Mouse (Mus musculus) cerebellum, postnatal 4 days (tissue): ENCODE results near the gene Atp4b.
A peak's percentile ranks its signal among the peaks of the same experiment; 100 is the strongest.

Source experiments
- DNase-seq, 2 experiments: peaks; one replicate each; pipeline ENCODE4 v3.0.0; 2022; ENCODE audit warnings: low spot score in 2 of 2, mixed read lengths in 1 of 2

The Atp4b gene

GRCm38 (mm10) chr8:13396725-13397124, at the start of gene Atp4b:
TSS of gene Atp4b (minus strand) at chr8:13396825.
- no peak for DNase-seq

GRCm38 (mm10) chr8:13442152-13442551, 45.5 kb upstream of the Atp4b start:
- no peak for DNase-seq

DNA sequence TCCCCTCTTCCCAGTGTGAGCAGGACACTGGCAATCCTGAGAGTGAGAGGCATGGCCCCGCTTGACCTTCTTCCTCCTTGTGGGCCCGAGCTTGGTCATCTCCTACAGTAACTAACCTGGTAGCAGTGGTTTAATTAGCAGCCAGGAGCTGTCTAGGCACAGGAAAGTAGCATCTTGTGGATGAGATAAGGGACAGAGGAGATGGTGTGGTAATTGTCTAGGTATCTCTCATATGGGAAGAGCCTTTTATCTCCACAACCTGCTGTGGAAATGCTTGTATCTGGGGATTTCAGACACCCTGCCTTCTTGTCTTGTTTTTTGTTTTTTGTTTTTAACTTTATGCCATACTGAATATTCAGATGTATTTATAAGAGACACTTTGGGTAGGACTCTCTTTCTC, 40.9 kb upstream of the Atp4b start:
- no peak for DNase-seq

- DNase-seq = no peak
Observed at GRCm38 (mm10) chr8:13436052-13436451, 39.4 kb upstream of the Atp4b start.

DNA sequence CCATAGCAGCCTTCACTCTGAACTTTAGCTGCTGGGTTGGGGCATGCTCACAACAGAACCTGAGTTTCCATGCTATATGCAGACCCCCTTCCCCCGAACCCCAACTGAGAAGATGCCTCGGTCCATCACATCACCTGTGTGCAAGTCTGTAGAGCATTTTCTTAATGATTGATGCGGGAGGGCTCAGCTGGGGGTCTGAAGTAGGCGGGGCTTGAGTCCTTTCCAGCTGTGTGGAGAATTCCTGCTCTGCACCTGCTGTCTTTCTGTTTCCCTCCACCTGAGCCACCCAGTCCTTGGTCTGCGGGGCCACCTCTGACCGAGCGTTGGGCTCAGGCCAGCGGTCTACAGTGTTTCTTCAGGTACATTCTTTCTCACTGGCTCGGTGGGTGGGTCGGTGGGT, 38.3 kb upstream of the Atp4b start, which contains the start of gene Tmem255b:
TSS of gene Tmem255b (plus strand) at position 301 of the 400 bp plus-strand sequence.
- no peak for DNase-seq

DNA sequence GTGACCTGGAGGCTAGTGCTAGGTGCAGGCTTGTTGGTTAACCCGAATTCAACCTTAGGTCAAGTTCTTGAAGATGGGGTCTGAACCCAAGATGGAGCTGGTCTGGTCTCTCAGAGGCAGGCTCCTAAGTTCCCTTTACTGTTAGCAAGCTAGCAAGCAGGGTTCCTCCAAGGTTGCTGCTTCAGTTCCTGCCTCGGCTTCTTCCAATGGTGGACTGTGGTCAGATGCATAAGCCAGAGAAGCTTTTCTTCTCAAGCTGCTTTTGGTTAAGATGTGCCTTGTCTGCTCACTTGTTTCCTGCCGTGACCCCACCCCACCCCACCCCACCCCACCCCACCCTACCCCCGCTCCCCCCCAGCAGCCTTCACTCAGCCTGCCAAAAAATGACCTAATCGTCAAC, 36.5 kb upstream of the Atp4b start:
- DNase-seq = no peak

DNA sequence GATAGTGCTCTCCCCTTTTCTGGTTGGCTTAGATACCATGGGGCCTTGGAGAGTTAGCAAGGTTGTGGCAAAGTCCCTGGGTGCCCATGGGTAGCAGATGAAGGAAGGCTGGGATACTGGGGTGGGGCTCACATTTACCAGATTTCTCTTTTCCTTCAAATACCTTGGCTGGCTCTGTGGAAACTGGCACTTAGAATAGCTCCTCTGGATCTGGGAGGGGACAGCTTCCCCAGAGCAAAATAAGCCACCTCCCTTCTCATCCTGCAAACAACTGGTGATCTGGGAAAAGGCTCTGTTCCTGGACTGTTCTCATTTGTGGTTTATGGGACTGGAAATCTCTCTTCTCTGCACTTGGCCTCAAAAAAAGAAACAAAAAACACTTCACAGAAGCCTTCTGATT, 34.2 kb upstream of the Atp4b start:
- DNase-seq = no peak

DNA sequence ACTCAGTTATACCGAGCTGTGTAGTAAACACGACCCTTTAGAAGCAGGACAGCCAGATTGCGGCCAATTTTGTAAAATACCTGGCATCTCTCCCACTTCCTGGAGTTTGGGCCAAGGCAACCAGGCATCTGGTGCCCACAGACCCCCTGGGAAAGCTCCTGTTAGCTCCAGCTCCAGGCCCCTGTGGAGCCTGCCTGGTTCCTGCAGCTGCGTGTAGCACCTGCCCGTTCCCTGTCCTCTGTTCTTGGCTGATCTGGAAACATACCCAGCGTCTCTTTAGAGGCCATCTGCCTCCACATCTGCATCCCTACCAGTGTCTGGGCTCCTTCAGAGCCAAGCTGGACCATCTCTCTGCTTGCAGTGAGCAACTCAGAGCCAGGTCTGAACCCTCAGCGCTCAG, 33.8 kb upstream of the Atp4b start:
- peak in 1 of 2 experiments; percentile 45 for DNase-seq

DNA sequence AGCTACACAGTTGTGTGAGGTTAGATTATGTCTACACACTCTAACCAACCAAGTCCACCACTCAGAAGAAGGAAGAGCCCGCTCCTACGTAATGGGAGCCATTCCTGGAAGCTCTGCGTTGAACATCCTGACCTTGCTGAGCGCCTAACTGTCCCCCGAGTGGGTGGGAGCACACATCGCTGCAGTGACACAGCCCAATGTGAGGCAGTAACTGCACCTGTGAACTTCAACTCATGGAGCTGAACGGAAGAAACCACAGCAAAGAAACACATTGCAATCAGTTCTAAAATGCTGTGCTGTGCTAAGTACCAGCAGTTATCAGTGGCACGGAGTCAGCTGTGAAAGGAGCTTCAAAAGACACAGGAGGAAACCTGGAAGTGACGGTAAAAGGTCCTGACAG, 31.5 kb upstream of the Atp4b start:
- no peak for DNase-seq

DNA sequence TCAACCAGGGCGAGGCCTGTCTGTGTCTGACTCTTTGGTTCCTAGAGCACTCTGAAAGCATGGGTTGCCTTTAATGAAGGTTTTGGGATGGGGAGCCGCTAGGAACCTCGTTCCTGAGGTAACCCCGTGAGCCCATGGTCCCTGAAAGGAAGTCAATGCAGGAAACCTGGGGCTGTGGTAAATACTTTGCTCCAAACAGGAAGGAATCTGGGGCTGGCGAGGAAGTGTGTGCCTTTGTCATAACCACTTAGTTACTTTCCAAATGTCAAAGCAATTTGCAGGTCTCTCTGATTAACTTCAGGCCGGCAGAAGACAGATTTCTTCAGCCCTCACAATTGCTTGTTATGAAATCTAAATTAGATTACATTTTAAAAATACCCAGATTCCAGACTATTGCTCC, 30.7 kb upstream of the Atp4b start:
- DNase-seq = no peak

DNA sequence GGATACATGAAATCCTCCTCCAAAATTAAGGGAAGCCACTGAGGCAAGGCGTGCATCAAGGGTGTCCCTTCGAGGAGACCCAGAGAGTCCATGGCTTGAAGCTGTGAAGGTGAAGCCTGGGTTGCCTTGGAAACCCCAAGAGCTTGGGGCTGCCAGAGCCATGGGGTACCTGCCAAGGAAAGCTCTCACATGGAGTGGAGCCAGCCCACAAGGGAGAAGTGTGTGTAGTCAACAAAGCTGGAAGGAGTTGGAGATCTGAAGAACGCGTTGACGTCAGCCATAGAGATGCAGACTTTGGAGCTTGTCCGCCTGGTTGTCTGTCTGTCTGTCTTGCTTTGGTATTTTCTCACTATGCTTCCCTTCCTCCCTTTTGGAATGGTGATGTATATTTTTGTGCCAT, 24.3 kb upstream of the Atp4b start:
- DNase-seq = no peak

DNA sequence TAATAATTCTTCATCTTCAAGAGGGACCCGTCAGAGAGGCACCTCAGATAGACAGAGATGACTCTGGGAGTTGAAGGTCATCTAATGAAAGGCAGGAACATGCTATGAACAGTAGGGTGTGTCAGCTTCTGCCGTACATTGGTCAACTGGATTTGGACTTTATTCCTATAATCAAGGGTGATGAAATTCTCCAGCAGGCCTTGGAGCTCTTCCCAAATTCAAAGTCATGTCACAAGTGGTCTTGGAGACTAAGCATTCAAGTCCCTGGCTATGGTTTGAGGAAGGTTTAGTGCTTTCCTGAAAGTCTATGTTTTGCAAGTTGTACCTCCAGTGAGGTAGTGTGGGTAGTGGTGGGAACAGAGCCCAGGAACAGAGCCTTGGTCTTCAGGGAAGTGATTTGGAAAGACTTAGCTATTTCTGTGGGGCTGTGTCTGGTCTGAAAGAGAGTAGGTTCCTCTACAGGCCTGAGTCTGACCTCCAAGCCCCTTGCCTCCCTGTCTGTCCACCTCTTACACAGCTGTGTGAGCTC, 22.6 kb upstream of the Atp4b start:
- DNase-seq = no peak

- DNase-seq = no peak
Observed at GRCm38 (mm10) chr8:13415879-13416278, 19.3 kb upstream of the Atp4b start.

DNA sequence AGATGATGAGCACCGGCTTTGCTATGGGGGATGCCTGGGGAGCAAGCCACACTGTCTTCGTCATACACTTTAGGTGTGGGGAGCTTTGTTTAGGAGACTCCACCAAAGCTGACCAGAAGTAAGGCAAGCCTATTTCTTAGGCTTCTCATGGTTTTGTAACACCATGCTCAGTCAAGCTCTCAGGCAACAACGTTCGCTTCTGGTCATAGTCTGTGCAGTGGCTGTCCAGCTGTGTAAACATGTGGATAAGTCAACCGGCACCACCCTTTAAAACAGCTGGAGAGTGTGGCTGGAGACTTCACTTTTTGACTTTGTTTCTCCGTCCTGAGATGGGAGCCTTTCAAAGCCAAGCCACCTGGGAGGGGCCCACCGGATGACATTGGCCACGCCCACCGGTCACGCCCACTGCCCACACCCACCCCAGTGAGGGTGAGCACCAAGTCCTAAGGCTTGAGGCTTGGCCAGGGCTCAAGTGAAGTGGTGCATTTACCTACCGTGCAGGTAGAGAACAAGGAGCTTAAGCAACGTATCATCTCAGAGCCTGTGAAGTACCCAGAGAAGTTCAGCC, 17.3 kb upstream of the Atp4b start:
- DNase-seq = no peak

DNA sequence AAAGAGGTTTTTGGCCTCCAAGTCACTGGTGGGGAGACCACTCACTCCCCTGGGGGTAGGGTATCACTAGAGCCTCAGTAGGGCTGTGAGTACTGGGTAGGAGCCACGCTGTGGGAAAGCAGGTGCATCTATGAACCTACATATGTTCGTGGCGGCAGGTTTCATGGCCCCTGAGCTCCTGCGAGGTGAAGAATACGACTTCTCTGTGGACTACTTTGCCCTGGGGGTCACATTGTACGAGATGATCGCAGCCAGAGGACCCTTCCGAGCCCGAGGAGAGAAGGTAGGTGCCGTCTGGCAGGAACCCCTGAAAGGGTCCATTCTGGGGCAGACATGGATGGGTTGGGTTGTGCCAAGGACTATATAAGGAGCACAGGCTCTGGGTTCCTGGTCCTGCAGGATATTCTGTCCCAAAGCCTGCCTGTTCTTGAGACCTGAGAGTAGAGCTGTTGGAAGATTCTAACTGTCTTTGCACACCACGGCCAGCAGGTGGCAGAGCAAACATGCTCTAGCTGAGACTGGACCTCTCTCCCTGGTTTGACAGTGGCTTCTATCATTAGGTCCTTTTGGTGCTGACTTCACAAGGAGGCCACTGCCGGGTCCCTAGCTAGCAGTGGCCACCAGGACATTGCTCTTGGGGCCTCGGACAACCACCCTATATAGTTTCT, 16.4 kb upstream of the Atp4b start:
- DNase-seq = peak; percentile 52 to 61

DNA sequence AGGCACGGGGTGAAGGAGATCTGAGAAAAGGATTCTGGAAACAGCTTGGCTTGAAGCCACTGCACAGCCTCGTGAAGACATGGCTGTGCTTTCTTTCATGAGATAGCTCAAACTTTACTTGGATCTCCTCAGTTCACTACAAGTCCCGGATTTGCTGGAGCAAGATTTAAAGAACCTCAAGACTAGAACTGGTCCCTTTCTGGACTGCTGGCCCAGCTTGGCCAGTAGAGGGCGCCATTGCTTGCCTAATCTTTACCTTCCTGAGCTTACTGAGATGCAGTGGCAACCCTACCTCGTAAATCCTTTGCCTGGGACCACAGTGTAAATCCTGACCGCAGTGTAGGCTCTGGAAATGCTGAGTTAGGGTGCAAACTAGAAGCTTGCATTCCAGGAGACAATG, 15.0 kb upstream of the Atp4b start:
- peak; percentile 44 to 65 for DNase-seq

DNA sequence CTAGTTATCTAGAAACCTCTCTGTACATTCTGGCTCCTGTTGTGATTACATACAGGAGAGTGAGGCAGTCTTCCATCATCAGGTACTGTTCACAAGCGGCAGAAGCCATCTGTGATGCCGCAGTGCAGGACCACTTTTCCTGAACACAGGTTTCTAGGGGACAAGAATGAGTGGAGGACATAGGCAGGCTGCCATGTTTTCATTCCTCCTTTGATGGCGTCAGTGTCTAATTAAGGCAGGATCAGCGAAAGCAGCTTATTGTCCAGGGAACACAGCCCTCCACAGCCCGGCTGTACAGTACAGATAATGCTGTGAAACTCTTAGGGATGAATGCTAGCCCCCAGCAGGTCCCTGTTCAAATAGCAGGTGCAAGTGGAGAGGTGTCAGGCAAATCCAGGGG, 9.4 kb upstream of the Atp4b start:
- DNase-seq = no peak

GRCm38 (mm10) chr8:13404666-13405131, 8.1 kb upstream of the Atp4b start, which contains the start of gene Grk1:
TSS of gene Grk1 (plus strand) at chr8:13405081.
- no peak for DNase-seq

DNA sequence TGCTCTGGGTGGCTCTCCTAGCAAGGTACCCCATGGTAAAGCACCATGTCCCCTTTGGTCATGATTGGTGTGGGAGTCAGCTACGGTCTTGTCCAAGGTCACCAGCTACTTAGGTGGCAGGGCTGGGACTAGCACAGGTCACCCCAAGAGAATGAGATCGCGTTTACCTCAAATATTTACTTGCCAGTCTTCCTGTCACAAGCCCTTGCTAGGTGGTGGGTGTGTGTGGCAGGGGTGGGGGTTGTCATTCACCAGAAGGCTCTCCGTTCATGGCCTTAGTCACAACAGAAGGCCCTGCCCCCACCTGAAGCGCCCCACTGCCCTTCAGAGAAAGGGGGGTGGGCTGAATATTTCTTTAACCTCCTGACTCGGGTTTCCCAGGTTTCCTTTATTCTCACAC, 6.9 kb upstream of the Atp4b start:
- no peak for DNase-seq

DNA sequence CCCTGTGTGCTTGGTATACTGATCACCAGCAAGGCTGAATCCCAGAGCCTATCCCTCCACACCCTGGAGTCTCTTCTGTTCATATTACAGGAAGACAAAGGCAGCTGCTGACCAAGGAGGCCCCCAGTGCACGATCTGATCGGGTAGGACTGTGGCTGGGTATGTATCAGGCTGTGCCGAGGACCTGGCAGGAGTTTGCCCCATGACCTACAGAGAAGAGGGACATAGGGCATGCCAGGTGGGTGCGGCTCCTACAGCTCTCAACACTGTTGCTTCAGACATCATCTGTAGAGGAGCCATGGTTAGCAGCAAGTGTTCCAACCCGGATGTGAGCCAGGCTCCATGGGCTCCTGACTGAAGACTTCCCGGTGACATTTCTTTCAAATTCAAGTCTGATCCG, 2.8 kb downstream of the Atp4b start:
- DNase-seq = no peak

GRCm38 (mm10) chr8:13388744-13389143, 7.9 kb downstream of the Atp4b start:
- no peak for DNase-seq

- no peak for DNase-seq
Observed at GRCm38 (mm10) chr8:13387728-13388127, 8.9 kb downstream of the Atp4b start.

DNA sequence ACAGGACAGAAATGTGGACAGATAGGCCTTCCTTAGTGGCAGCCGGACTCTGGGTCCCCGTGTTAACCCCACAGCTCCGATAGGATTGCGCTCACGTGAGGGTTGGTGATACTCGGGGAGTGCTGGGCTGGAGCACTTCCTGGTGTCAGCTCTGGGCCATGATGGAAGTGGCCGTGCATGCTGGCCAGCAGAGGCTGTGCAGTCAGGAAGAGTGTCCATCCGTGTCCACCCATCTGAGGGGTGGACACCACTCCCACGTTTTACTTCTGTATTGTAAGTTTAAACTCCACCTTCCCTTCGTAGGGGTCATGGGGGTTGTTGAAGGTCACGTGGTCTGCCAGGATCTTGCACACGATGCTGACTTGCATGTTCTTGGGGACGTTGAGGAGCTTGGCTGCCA, 10.3 kb downstream of the Atp4b start:
- no peak for DNase-seq
